Mouse (Mus musculus): Measurements from ENCODE around the gene Farsa.
"Not testable (repeated sequence)": the region's sequence is repeated elsewhere in the genome, so short reads cannot be mapped to it uniquely, and the experiment has no call there.

GRCm38 (mm10) chr8:84826518-84826917 is 30.3 kb upstream of the Farsa start:
- TF ChIP-seq CTCF (IDR thresholded peaks at IDR 0.05; ENCODE audit: low read depth, low read length); POLR2A (IDR thresholded peaks at IDR 0.05; ENCODE audit: extremely low read depth, insufficient read depth, low read length): not testable (repeated sequence)

Data from liver, adult 2 months (tissue).